Mouse (Mus musculus) kidney, postnatal 4 days (tissue): ENCODE results near the gene Gps1.

Experiments
- DNase-seq, 2 experiments: peaks; one replicate each; pipeline ENCODE4 v3.0.0; 2021; ENCODE audit warnings: mixed read lengths in 2 of 2

Gene Gps1

GRCm38 (mm10) chr11:120785145-120785544 is 1.1 kb downstream of the Gps1 start:
- DNase-seq = no peak

- DNase-seq = peak in 1 of 2 experiments; percentile 27
Measured at GRCm38 (mm10) chr11:120788460-120788859, 4.4 kb downstream of the Gps1 start.

- no peak for DNase-seq
Measured at GRCm38 (mm10) chr11:120789355-120789754, 5.3 kb downstream of the Gps1 start.

GRCm38 (mm10) chr11:120789810-120790209 is 5.7 kb downstream of the Gps1 start:
- DNase-seq = no peak

GRCm38 (mm10) chr11:120792652-120793051 is 8.6 kb downstream of the Gps1 start:
- no peak for DNase-seq

- DNase-seq = peak; percentile 98
Measured at GRCm38 (mm10) chr11:120795756-120796613, 11.9 kb downstream of the Gps1 start, which contains the start of gene Dus1l. Gene Dus1l (minus strand): TSS chr11:120796403.

GRCm38 (mm10) chr11:120796614-120796946 is 12.5 kb downstream of the Gps1 start:
- no peak for DNase-seq

GRCm38 (mm10) chr11:120798244-120798643 is 14.2 kb downstream of the Gps1 start:
- no peak for DNase-seq

- no peak for DNase-seq
Measured at GRCm38 (mm10) chr11:120799316-120799890, 15.3 kb downstream of the Gps1 start.

- peak; percentile 95 to 96 for DNase-seq
Measured at GRCm38 (mm10) chr11:120800061-120800904, 16.2 kb downstream of the Gps1 start.

- no peak for DNase-seq
Measured at GRCm38 (mm10) chr11:120804274-120804673, 20.2 kb downstream of the Gps1 start.

GRCm38 (mm10) chr11:120804769-120805168 is 20.7 kb downstream of the Gps1 start:
- no peak for DNase-seq

- DNase-seq = no peak
Measured at GRCm38 (mm10) chr11:120805375-120806298, 21.6 kb downstream of the Gps1 start.

GRCm38 (mm10) chr11:120808010-120808409 is 23.9 kb downstream of the Gps1 start:
- no peak for DNase-seq

GRCm38 (mm10) chr11:120812068-120812467 is 28.0 kb downstream of the Gps1 start:
- no peak for DNase-seq

GRCm38 (mm10) chr11:120817358-120817757 is 33.3 kb downstream of the Gps1 start:
- no peak for DNase-seq

GRCm38 (mm10) chr11:120818251-120818650 is 34.2 kb downstream of the Gps1 start:
- no peak for DNase-seq

- DNase-seq = no peak
Measured at GRCm38 (mm10) chr11:120819556-120819955, 35.5 kb downstream of the Gps1 start.

- DNase-seq = no peak
Measured at GRCm38 (mm10) chr11:120820546-120820945, 36.5 kb downstream of the Gps1 start.

- no peak for DNase-seq
Measured at GRCm38 (mm10) chr11:120821076-120821922, 37.2 kb downstream of the Gps1 start.

- DNase-seq = no peak
Measured at GRCm38 (mm10) chr11:120822321-120822720, 38.2 kb downstream of the Gps1 start.
